Mouse (Mus musculus) stomach, postnatal 0 days (tissue): ENCODE measurements around the gene Ago3. TPM values are rescaled to one million over a fixed set of nuclear protein-coding genes. Genes with fewer than 3 reads are reported as not detected.

ENCODE experiments used
- ATAC-seq: fragments of 200-750 bp; cut with Nextera tagmentation; 2 replicates; pipeline ENCODE4 v1.8.0; 2017; ENCODE audit not compliant: low FRiP score, low TSS enrichment
- DNase-seq: peaks from one replicate; pipeline ENCODE4 v3.0.0-alpha.2; 2016; ENCODE audit warnings: low spot score
- H3K27ac ChIP-seq: fragments of 300-500 bp; sonication (generic); replicated peaks from 2 replicates; pipeline ENCODE4 v1.5.1; 2014; ENCODE audit warnings: mild to moderate bottlenecking, control low read depth
- H3K27me3 ChIP-seq: fragments of 300-500 bp; sonication (generic); 2 replicates; pipeline ENCODE4 v1.6.1; 2014; ENCODE audit warnings: low read length; ENCODE audit not compliant: control insufficient read depth, insufficient read depth
- H3K36me3 ChIP-seq: fragments of 300-500 bp; sonication (generic); 2 replicates; pipeline ENCODE4 v1.6.1; 2014; ENCODE audit warnings: low read length, mixed read lengths; ENCODE audit not compliant: control insufficient read depth, insufficient read depth
- H3K4me1 ChIP-seq: fragments of 300-500 bp; sonication (generic); replicated peaks from 2 replicates; pipeline ENCODE4 v1.6.1; 2014; ENCODE audit warnings: antibody characterized with exemption; ENCODE audit not compliant: control insufficient read depth, insufficient read depth
- H3K4me2 ChIP-seq: fragments of 300-500 bp; sonication (generic); replicated peaks from 2 replicates; pipeline ENCODE4 v1.6.1; 2014; ENCODE audit warnings: low read depth, mild to moderate bottlenecking, control low read depth, moderate library complexity
- H3K4me3 ChIP-seq: fragments of 300-500 bp; sonication (generic); 2 replicates; pipeline ENCODE4 v1.5.1; 2014; ENCODE audit warnings: low read depth, low read length, control low read depth
- H3K9ac ChIP-seq: fragments of 300-500 bp; sonication (generic); 2 replicates; pipeline ENCODE4 v1.6.1; 2014; ENCODE audit warnings: mild to moderate bottlenecking, low read length, control low read depth, mixed read lengths
- H3K9me3 ChIP-seq: fragments of 300-500 bp; sonication (generic); 2 replicates; pipeline ENCODE4 v1.6.1; 2016; ENCODE audit warnings: low read length; ENCODE audit not compliant: control insufficient read depth
- CTCF ChIP-seq: IDR thresholded peaks from 2 replicates; pipeline ENCODE4 v1.5.1; 2016; ENCODE audit warnings: antibody characterized with exemption, low read depth, mild to moderate bottlenecking, moderate library complexity
- EP300 ChIP-seq: optimal IDR thresholded peaks from 2 replicates; pipeline ENCODE3; 2016; ENCODE audit warnings: antibody characterized with exemption
- WGBS: fragments of 180-500 bp; shearing (Covaris S2); extraction: QIAGEN DNeasy Blood & Tissue Kit; methylation state at CpG from one replicate; pipeline ENCODE4 v1.1.7; 2014; 5-methylcytosine and 5-hydroxymethylcytosine counted together
- polyA plus RNA-seq: library from polyadenylated mRNA; unstranded; fragments of >200 nt; fragmentation: Nextera tagmentation; extraction: Ambion mirVana; gene quantifications from 2 replicates; pipeline ENCODE4 v1.2.1, GENCODE M21; 2015

Ago3 gene
- polyA plus RNA-seq, 1 experiment from 2014 or later = 8.0 TPM

DNA sequence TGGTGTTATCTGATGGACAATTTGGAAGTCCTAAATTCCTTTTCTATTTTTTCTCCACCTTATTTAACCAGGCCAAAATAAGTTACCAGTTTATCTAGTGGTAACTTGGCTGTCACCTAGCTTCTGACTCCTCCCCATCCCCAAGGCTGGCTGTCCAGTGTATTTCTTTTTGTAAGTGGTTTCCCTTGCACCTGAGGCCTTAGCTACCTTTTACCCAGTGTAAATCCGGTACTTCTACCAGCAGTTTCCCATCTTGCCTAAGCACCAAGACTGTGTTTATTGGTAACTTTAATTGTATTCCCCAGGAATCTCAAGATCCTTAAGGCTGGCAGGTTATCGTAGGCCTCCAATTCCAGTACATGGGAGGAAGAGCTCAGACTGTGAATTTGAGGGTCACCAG lies 4.7 kb upstream of the Ago3 start:
- peaks cover 2% of the 10 kb centered on the region; the same call in 1 of the 2 replicates for H3K36me3 ChIP-seq
- ATAC-seq (no peak), DNase-seq (no peak)
- no peaks in the 10 kb centered on the region for H3K9me3 ChIP-seq
- no peaks in the 10 kb centered on the region for H3K4me1 ChIP-seq
- no peaks in the 10 kb centered on the region for H3K27me3 ChIP-seq
- no peak overlapping the region for H3K4me3 ChIP-seq
- 91% methylated on average over 2 of the region's 2 CpGs for WGBS
- no peak overlapping the region for H3K9ac ChIP-seq
- TF ChIP-seq CTCF (no peak), EP300 (no peak)
- no peak overlapping the region for H3K27ac ChIP-seq
- H3K4me2 ChIP-seq = no peak overlapping the region

DNA sequence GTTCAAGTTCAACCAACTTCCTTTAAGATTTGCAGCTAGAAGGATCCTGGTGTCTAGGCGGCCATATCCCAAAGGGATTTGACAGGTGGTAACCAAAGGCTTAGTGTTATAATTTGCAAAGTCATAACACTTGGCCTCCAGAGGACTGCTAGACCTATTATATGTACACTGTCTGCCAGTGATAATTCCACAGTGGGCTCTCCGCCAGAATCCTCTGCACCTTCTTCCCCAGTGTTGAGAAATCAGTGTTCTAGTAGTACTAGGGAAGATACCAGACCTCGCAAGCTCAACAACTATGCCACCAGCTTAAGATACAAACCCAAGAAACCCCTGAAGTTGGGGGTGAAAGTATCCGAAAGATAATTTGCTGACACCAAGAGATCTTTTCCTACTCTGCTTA lies 3.8 kb upstream of the Ago3 start:
- no peak overlapping the region for H3K27ac ChIP-seq
- H3K4me2 ChIP-seq = no peak overlapping the region
- no peak overlapping the region for H3K4me3 ChIP-seq
- H3K9ac ChIP-seq = no peak overlapping the region
- no peaks in the 10 kb centered on the region for H3K27me3 ChIP-seq
- no peaks in the 10 kb centered on the region for H3K36me3 ChIP-seq
- TF ChIP-seq EP300 = no peak
- TF ChIP-seq CTCF = no peak
- DNase-seq (no peak), ATAC-seq (no peak)
- WGBS = 90% methylated on average over 4 of the region's 4 CpGs
- H3K4me1 ChIP-seq = no peaks in the 10 kb centered on the region; the same call in 1 of the 2 replicates
- H3K9me3 ChIP-seq = no peaks in the 10 kb centered on the region

DNA sequence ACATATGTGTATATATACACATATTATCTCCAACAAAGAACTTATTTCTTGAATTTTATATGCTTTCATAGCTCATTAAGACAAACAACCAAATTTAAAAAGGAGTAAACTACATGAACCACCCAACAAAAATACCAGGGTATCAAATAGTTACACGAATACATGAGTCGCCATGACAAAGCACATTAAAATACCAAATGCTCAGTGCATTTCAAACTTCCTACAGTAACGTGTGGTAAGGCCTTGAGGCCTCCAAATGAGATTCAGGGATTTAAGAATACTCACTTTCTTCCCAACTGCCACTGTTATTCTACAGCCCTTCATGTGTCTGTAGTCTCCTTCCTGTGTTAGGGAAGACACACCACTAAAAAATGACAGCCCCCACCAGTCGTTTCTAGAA lies 2.4 kb upstream of the Ago3 start:
- Histone ChIP-seq H3K27me3 (no peaks in the 10 kb centered on the region), H3K4me3 (no peak overlapping the region), H3K9ac (no peak overlapping the region), H3K36me3 (no peaks in the 10 kb centered on the region), H3K4me1 (no peaks in the 10 kb centered on the region; the same call in 1 of the 2 replicates), H3K27ac (no peak overlapping the region), H3K9me3 (no peaks in the 10 kb centered on the region), H3K4me2 (no peak overlapping the region)
- ATAC-seq (no peak), DNase-seq (no peak)
- TF ChIP-seq CTCF = no peak
- WGBS = 79% methylated on average over 4 of the region's 4 CpGs

DNA sequence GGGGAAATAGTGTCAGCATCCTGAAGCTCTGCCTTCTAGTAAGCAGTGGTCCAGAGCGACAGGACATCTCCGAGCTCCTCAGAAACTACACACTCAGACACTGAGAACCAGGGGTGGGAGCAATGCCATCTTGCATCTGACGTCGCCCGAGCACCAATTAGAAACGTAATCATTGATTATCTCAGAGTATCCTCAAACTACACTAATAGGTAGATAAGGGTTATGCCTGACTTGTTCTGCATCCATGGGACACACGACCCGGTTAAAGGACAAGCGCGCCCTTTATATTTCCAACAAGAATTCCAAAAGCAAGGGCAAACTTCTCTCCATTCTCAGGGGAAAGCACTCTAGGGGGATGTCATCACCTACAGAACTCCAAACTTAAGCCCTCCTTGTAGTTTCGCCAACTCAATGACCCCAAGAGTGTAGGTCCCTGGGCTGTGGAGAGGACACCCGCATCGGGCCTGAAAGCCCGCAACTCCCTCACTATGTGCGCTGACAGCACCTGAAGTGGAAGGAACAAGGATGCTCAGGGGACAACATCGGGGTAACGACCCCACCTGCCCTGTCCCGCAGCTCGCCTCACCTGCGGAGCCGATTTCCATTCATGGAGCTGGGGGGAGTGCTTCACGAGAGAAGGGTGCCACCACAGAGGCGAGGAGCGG lies 542 bp downstream of the Ago3 start:
- Histone ChIP-seq H3K9me3 (no peaks in the 10 kb centered on the region), H3K27me3 (no peaks in the 10 kb centered on the region), H3K36me3 (no peaks in the 10 kb centered on the region), H3K27ac (peak overlapping the region; percentile 87), H3K4me1 (no peaks in the 10 kb centered on the region; the same call in 1 of the 2 replicates), H3K9ac (peak overlapping the region; percentile 76), H3K4me2 (peak overlapping the region; percentile 87), H3K4me3 (peak overlapping the region; percentile 72)
- 2% methylated on average over 24 of the region's 24 CpGs for WGBS
- DNase-seq = no peak
- TF ChIP-seq CTCF = no peak
- TF ChIP-seq EP300 = no peak
- ATAC-seq = peak; percentile 31

DNA sequence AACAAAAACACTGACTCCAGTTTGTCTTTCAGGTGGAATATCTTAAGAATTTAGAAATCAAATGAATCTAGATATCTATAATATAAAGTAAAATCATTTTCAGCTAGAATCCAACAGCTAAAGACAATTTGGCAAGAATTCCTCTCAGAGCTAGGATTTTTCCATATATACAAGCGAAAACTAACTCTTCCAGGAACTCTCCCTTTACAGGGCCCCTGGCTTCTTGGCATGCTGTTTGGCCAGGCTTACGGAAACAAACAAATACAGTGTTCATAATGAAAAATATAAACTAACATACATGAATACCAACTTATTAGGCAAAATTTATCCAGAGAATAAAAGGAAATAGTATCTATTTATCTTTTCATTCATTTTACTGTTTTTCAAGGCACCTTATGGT lies 5.5 kb downstream of the Ago3 start:
- no peak overlapping the region for H3K9ac ChIP-seq
- TF ChIP-seq EP300 = no peak
- TF ChIP-seq CTCF = no peak
- no peak for ATAC-seq
- H3K4me2 ChIP-seq = no peak overlapping the region
- no peaks in the 10 kb centered on the region for H3K27me3 ChIP-seq
- H3K27ac ChIP-seq = no peak overlapping the region
- H3K4me3 ChIP-seq = no peak overlapping the region
- H3K4me1 ChIP-seq = no peaks in the 10 kb centered on the region; the same call in 1 of the 2 replicates
- WGBS = 69% methylated on average over 2 of the region's 2 CpGs
- no peaks in the 10 kb centered on the region for H3K36me3 ChIP-seq
- no peaks in the 10 kb centered on the region for H3K9me3 ChIP-seq
- no peak for DNase-seq

DNA sequence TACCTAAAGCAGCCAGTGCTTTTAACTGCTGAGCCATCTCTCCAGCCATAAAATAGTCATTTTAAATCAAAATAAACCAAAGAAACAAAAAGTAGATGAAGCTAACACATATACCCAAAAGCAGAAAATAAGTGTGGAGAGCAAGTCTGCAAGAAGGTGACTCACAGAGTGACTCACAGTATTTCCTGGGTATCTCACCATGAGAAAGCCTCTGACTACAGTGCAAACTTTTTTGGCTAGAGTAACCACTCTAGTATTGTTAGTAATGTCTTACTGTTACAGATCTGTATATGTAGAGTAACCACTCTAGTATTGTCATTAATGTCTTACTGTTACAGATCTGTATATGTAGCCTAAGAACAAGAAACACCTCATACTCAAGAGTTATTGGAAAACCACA lies 13.6 kb downstream of the Ago3 start:
- no peak overlapping the region for H3K27ac ChIP-seq
- no peak overlapping the region for H3K4me3 ChIP-seq
- ATAC-seq = no peak

More for the DNA sequence above, 13.6 kb downstream of the Ago3 start:
- H3K9ac ChIP-seq = no peak overlapping the region
- DNase-seq = no peak
- no peaks in the 10 kb centered on the region for H3K36me3 ChIP-seq
- no peaks in the 10 kb centered on the region for H3K27me3 ChIP-seq
- H3K9me3 ChIP-seq = no peaks in the 10 kb centered on the region
- TF ChIP-seq CTCF (no peak), EP300 (no peak)
- H3K4me1 ChIP-seq = no peaks in the 10 kb centered on the region
- no peak overlapping the region for H3K4me2 ChIP-seq
